Mouse (Mus musculus): Measurements from ENCODE around the gene Btbd16. TPM values are rescaled to one million over a fixed set of nuclear protein-coding genes. Genes with fewer than 3 reads are reported as not detected.

Btbd16 gene
- polyA plus RNA-seq, 1 experiment from 2014 or later, result 0.15 TPM

DNA sequence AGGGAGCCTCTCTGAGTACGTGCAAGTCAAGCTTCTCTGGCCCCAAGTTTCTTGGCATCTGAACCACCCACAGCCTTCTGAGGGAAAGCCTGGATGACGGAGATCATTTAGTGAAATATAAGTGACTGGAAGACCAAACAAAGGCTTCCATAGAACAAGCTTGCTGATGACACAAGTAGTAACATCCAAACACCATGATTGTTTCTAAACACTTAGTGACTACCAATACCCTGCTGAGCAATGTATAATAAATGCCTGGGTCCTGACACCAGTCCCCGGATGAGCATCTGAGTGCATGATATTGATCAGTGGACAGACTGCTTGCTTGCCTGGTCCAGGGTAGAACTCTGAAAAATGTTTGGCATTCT lies 64.8 kb downstream of the Btbd16 start:
- H3K4me3 ChIP-seq, result no peak overlapping the region
- H3K27ac ChIP-seq (ENCODE audit: poor library complexity, severe bottlenecking), result no peak overlapping the region
- no peaks in the 10 kb centered on the region for H3K27me3 ChIP-seq (replicated peaks)
- H3K36me3 ChIP-seq, result no peaks in the 10 kb centered on the region
- no peak overlapping the region for H3K4me2 ChIP-seq
- no peak overlapping the region for H3K9ac ChIP-seq
- WGBS, result 75% methylated on average over 3 of the region's 3 CpGs
- peaks cover 32% of the 10 kb centered on the region for H3K4me1 ChIP-seq (replicated peaks)
- ATAC-seq (ENCODE audit: insufficient number of reproducible peaks, low FRiP score), result no peak
- no peaks in the 10 kb centered on the region for H3K9me3 ChIP-seq (replicated peaks)

- no peak overlapping the region for H3K27ac ChIP-seq (ENCODE audit: poor library complexity, severe bottlenecking)
- H3K27me3 ChIP-seq (replicated peaks), result no peaks in the 10 kb centered on the region
- H3K4me2 ChIP-seq, result no peak overlapping the region
- WGBS, result 89% methylated on average over 12 of the region's 12 CpGs
- H3K4me1 ChIP-seq (replicated peaks), result peaks cover 29% of the 10 kb centered on the region
- H3K4me3 ChIP-seq, result no peak overlapping the region
- H3K36me3 ChIP-seq, result no peaks in the 10 kb centered on the region
- no peak for ATAC-seq (ENCODE audit: insufficient number of reproducible peaks, low FRiP score)
- H3K9me3 ChIP-seq (replicated peaks), result no peaks in the 10 kb centered on the region
- H3K9ac ChIP-seq, result no peak overlapping the region
These were observed 65.7 kb downstream of the Btbd16 start for GRCm38 (mm10) chr7:130839380-130840100.

- Histone ChIP-seq H3K4me3 (no peak overlapping the region), H3K27ac (ENCODE audit: poor library complexity, severe bottlenecking) (no peak overlapping the region), H3K4me1 (replicated peaks) (peaks cover 9% of the 10 kb centered on the region; the same call in 1 of the 2 replicates), H3K36me3 (no peaks in the 10 kb centered on the region), H3K4me2 (no peak overlapping the region), H3K9ac (no peak overlapping the region), H3K9me3 (replicated peaks) (no peaks in the 10 kb centered on the region), H3K27me3 (replicated peaks) (no peaks in the 10 kb centered on the region)
- no peak for ATAC-seq (ENCODE audit: insufficient number of reproducible peaks, low FRiP score)
- 82% methylated on average over 17 of the region's 17 CpGs for WGBS
These were observed 73.4 kb downstream of the Btbd16 start for GRCm38 (mm10) chr7:130847164-130847718.

DNA sequence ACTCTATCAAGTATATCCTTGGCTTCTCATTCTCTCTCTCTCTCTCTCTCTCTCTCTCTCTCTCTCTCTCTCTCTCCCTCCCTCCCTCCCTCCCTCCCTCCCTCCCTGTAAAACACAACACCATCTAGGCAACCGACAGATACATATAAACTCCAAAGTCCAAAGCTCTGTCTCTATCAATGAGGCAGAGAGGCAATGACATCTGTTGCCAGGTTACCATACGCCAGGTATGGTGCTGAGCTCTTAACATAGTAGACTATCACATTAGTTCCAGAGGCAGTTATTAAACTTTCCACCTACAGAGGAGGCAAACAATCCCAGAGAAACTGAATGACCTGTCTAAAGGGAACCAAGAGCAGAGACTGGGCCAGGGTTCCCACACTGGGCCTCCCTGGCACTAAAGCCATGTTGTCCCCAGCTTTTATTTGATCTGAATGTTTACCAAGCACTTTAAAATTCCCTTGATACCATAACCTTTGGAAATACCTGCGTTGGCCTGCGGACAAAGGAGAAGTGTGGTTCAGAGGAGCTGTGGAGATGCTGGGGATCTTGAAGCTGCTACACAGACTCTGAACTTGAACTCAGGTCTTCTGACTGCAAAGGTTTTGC lies 80.9 kb downstream of the Btbd16 start:
- no peak overlapping the region for H3K4me3 ChIP-seq
- 0 out of 2 replicates have a peak, but pooled peaks cover 7% of the 10 kb centered on the region for H3K4me1 ChIP-seq (replicated peaks)
- H3K4me2 ChIP-seq, result no peak overlapping the region
- ATAC-seq (ENCODE audit: insufficient number of reproducible peaks, low FRiP score), result no peak
- no peak overlapping the region for H3K9ac ChIP-seq
- no peaks in the 10 kb centered on the region for H3K9me3 ChIP-seq (replicated peaks)
- WGBS, result 77% methylated on average over 4 of the region's 4 CpGs
- no peaks in the 10 kb centered on the region for H3K27me3 ChIP-seq (replicated peaks)
- no peaks in the 10 kb centered on the region for H3K36me3 ChIP-seq
- no peak overlapping the region for H3K27ac ChIP-seq (ENCODE audit: poor library complexity, severe bottlenecking)

DNA sequence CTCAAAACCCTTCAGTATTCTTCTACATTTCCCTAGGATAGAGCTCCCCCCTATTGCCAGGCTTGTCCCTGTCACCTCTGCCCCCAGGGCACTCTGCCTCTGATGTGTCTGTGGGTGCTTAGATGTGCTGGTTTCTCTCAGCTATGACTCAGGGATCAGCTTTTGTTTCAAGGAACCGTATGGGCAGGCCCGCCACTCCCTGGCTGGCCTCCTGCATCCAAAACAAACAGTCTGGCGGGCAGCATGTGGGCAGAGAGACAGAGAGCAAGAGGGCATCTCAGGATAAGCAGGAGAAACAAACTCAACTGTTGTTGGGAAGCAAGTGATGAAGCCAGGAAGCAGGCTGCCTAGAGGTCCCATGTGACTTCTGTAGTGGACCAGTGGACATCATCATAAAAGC lies 81.8 kb downstream of the Btbd16 start:
- H3K27ac ChIP-seq (ENCODE audit: poor library complexity, severe bottlenecking), result no peak overlapping the region
- no peak overlapping the region for H3K4me3 ChIP-seq
- H3K36me3 ChIP-seq, result no peaks in the 10 kb centered on the region
- WGBS, result 36% methylated on average over 3 of the region's 3 CpGs
- H3K27me3 ChIP-seq (replicated peaks), result no peaks in the 10 kb centered on the region
- 0 out of 2 replicates have a peak, but pooled peaks cover 7% of the 10 kb centered on the region for H3K4me1 ChIP-seq (replicated peaks)
- H3K9ac ChIP-seq, result no peak overlapping the region
- no peak for ATAC-seq (ENCODE audit: insufficient number of reproducible peaks, low FRiP score)
- H3K9me3 ChIP-seq (replicated peaks), result no peaks in the 10 kb centered on the region
- H3K4me2 ChIP-seq, result no peak overlapping the region

- 71% methylated on average over 6 of the region's 6 CpGs for WGBS
- no peaks in the 10 kb centered on the region for H3K9me3 ChIP-seq (replicated peaks)
- no peak for ATAC-seq (ENCODE audit: insufficient number of reproducible peaks, low FRiP score)
- no peak overlapping the region for H3K4me3 ChIP-seq
- no peak overlapping the region for H3K9ac ChIP-seq
- H3K4me1 ChIP-seq (replicated peaks), result peaks cover 4% of the 10 kb centered on the region; the same call in 1 of the 2 replicates
- no peak overlapping the region for H3K27ac ChIP-seq (ENCODE audit: poor library complexity, severe bottlenecking)
- no peaks in the 10 kb centered on the region for H3K36me3 ChIP-seq
- H3K27me3 ChIP-seq (replicated peaks), result 0 out of 2 replicates have a peak, but pooled peaks cover 7% of the 10 kb centered on the region
- no peak overlapping the region for H3K4me2 ChIP-seq
These were observed 84.1 kb downstream of the Btbd16 start for GRCm38 (mm10) chr7:130857973-130858372.

DNA sequence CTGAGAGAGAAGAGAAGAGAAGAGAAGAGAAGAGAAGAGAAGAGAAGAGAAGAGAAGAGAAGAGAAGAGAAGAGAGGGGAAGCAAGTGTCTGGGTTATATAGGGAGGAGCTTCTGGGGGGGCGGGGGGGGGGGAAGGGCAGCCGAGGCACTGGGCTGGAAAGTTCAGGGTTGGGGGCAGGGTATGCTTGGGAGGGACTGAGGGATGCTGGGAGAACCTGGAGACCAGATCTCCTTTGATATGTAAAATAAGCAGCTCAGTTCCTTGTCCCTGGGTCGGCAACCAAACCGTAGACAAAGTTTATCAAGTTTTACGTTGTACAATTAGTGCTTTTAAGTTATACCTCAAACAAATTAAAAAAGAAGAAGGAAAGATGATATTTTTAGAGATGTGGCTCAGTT lies 86.1 kb downstream of the Btbd16 start:
- H3K9ac ChIP-seq, result no peak overlapping the region
- H3K27me3 ChIP-seq (replicated peaks), result 0 out of 2 replicates have a peak, but pooled peaks cover 7% of the 10 kb centered on the region
- no peak overlapping the region for H3K4me2 ChIP-seq
- ATAC-seq (ENCODE audit: insufficient number of reproducible peaks, low FRiP score), result no peak
- WGBS, result 42% methylated on average over 5 of the region's 5 CpGs
- no peak overlapping the region for H3K27ac ChIP-seq (ENCODE audit: poor library complexity, severe bottlenecking)
- H3K36me3 ChIP-seq, result no peaks in the 10 kb centered on the region
- H3K4me1 ChIP-seq (replicated peaks), result peaks cover 4% of the 10 kb centered on the region
- H3K9me3 ChIP-seq (replicated peaks), result no peaks in the 10 kb centered on the region
- H3K4me3 ChIP-seq, result no peak overlapping the region

DNA sequence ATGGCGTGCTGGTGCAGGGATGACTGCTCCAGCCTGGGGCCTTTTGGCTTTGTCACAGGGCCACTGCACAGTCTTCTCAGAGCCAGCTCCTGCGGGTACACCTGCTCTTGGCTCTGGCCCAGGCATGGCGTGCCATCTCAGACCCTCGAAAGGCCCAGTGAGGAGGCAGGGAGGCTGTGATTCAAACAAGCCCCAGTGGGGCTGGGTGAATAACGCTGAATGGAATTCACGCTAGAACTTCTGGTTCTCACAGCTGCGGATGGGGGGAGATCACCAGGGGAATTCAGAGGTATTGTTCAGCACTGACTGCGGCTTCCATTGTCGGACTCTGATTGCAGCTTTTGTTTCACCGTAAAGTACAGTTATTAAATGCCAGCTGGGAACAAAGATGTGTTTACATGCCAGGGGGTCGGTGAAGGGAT lies 86.9 kb downstream of the Btbd16 start:
- Histone ChIP-seq H3K4me3 (no peak overlapping the region), H3K27me3 (replicated peaks) (0 out of 2 replicates have a peak, but pooled peaks cover 7% of the 10 kb centered on the region), H3K4me1 (replicated peaks) (peaks cover 1% of the 10 kb centered on the region), H3K4me2 (no peak overlapping the region), H3K9me3 (replicated peaks) (no peaks in the 10 kb centered on the region), H3K36me3 (no peaks in the 10 kb centered on the region), H3K9ac (no peak overlapping the region), H3K27ac (ENCODE audit: poor library complexity, severe bottlenecking) (no peak overlapping the region)
- no peak for ATAC-seq (ENCODE audit: insufficient number of reproducible peaks, low FRiP score)
- 53% methylated on average over 11 of the region's 11 CpGs for WGBS

DNA sequence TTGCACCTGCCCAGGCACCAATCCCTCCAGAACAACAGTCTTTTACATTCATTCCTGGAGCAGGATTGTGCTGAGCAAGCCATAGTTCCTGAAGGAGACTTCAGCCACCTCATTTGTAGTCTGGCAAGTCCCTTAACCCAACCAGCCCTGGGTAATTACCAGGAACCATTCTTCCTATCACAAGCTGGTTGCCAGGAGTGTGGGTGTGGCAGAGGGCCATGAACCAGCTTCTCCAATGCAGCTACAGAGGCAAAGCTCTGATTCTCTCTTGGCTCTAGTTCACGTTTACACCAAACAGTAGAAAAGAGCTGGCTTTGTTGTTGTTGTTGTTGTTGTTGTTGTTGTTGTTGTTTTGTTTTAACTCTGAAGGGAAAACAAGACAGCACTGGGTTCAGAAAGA lies 88.6 kb downstream of the Btbd16 start:
- Histone ChIP-seq H3K4me1 (replicated peaks) (peaks cover 4% of the 10 kb centered on the region), H3K9me3 (replicated peaks) (no peaks in the 10 kb centered on the region), H3K27me3 (replicated peaks) (0 out of 2 replicates have a peak, but pooled peaks cover 7% of the 10 kb centered on the region), H3K4me2 (no peak overlapping the region), H3K9ac (no peak overlapping the region), H3K36me3 (no peaks in the 10 kb centered on the region), H3K27ac (ENCODE audit: poor library complexity, severe bottlenecking) (no peak overlapping the region), H3K4me3 (no peak overlapping the region)
- WGBS, result 56% methylated on average over 1 of the region's 1 CpGs
- no peak for ATAC-seq (ENCODE audit: insufficient number of reproducible peaks, low FRiP score)

- no peak overlapping the region for H3K27ac ChIP-seq (ENCODE audit: poor library complexity, severe bottlenecking)
- H3K9me3 ChIP-seq (replicated peaks), result no peaks in the 10 kb centered on the region
- H3K27me3 ChIP-seq (replicated peaks), result 0 out of 2 replicates have a peak, but pooled peaks cover 7% of the 10 kb centered on the region
- H3K4me2 ChIP-seq, result no peak overlapping the region
- 60% methylated on average over 7 of the region's 7 CpGs for WGBS
- peaks cover 5% of the 10 kb centered on the region for H3K4me1 ChIP-seq (replicated peaks)
- H3K9ac ChIP-seq, result no peak overlapping the region
- H3K36me3 ChIP-seq, result no peaks in the 10 kb centered on the region
- ATAC-seq (ENCODE audit: insufficient number of reproducible peaks, low FRiP score), result no peak
- H3K4me3 ChIP-seq, result no peak overlapping the region
These were observed 90.8 kb downstream of the Btbd16 start for GRCm38 (mm10) chr7:130864711-130865110.
